ENCODE assay signal across 8 mouse cellular contexts in the genomic region with DNA sequence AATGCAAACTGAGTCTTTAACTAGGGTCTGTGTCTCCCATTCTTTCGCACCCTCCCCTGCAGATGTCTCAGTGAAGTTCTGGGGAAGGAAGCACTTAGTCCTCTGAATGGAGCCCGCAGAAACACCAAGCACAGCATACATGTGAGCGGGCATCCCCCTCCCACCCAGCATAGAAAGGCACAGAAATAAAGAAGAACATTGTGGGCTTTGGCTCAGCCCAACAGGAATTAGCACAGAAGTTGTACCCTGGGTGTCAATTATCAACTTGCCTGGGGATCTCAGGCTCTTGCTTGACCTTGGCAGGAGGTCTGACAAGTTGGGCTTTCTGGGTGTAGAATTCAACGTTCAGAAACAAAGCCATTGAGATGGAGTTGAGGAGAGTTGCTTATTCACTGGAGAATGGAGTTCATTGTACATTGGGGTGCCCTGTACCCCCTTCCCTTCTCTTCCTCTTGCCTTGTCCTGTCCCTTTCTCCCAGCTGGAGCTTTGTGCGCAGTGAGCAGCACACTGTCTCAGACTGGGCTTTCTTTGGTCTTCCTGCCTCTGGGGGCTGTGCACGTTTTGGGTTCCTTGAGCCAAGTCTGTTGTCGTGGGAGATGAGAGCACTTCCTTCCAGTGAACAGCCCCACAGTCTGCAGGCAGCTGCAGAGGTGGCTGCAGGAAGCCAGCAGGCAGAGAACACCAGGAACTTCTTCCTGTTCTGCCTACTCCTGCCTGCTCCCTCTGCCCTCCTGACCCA.
A peak's percentile ranks its signal among the peaks of the same experiment; 100 is the strongest.
DNase-seq lines count a peak whose midpoint lies in the region; ATAC-seq and TF ChIP-seq lines count a peak whose summit lies in the region.

No protein-coding gene starts in this region.

- intact Hi-C loops in gastrocnemius, adult 2 months (cut with DNase I), result no loop called here
- intact Hi-C loops in heart, postnatal 10 days (cut with DNase I), result loop anchor here (5.0 kb wide), 1 partner anchor 90 kb away; no protein-coding TSS in a partner anchor

- peak; percentile 38 for DNase-seq in gastrocnemius, adult 2 months
- no peak for DNase-seq in gastrocnemius, adult 8-10 months (ENCODE audit: low spot score in 2 of 2)
- peak; percentile 71 for DNase-seq in heart, postnatal 10 days
- DNase-seq in layer of hippocampus, adult 9-11 months, result peak; percentile 74
- DNase-seq in thymus, postnatal 25 days, result peak; percentile 61
- no peak for DNase-seq in Muller cell, postnatal 12 days (ENCODE audit: inconsistent ontology term)

- no peak overlapping the region for H3K9ac ChIP-seq in embryonic facial prominence, embryonic 13.5 days

- H3K9me3 ChIP-seq in embryonic facial prominence, embryonic 13.5 days, result 0 out of 2 replicates have a peak, but pooled peaks cover 4% of the 10 kb centered on the region
- H3K9me3 ChIP-seq in megakaryocyte, embryonic 14.5 days, result no peaks in the 10 kb centered on the region

- no peaks in the 10 kb centered on the region for H3K27me3 ChIP-seq in embryonic facial prominence, embryonic 13.5 days
- no peaks in the 10 kb centered on the region for H3K27me3 ChIP-seq in megakaryocyte, embryonic 14.5 days (replicated peaks)

- H3K27ac ChIP-seq in gastrocnemius, adult 2 months, result no peak overlapping the region
- H3K27ac ChIP-seq in embryonic facial prominence, embryonic 13.5 days, result peak overlapping the region; percentile 35

- TF ChIP-seq CTCF in gastrocnemius, adult 2 months (IDR thresholded peaks at IDR 0.05), result no peak

- ATAC-seq in embryonic facial prominence, embryonic 13.5 days (ENCODE audit: insufficient number of reproducible peaks, insufficient read depth, low FRiP score, low TSS enrichment, low read depth), result 0 out of 2 replicates have a peak, but pooled peaks have one; percentile 39

- 35% methylated on average over 7 of the region's 7 CpGs for WGBS in embryonic facial prominence, embryonic 13.5 days

- H3K4me2 ChIP-seq in embryonic facial prominence, embryonic 13.5 days, result no peak overlapping the region

- H3K36me3 ChIP-seq in embryonic facial prominence, embryonic 13.5 days, result no peaks in the 10 kb centered on the region
- no peaks in the 10 kb centered on the region for H3K36me3 ChIP-seq in megakaryocyte, embryonic 14.5 days (replicated peaks; ENCODE audit: low read length)

- H3K4me1 ChIP-seq in embryonic facial prominence, embryonic 13.5 days, result peaks cover 20% of the 10 kb centered on the region; the same call in 1 of the 2 replicates
- H3K4me1 ChIP-seq in megakaryocyte, embryonic 14.5 days, result peaks cover 5% of the 10 kb centered on the region

- no peak overlapping the region for H3K4me3 ChIP-seq in gastrocnemius, adult 2 months
- H3K4me3 ChIP-seq in embryonic facial prominence, embryonic 13.5 days, result no peak overlapping the region
- H3K4me3 ChIP-seq in megakaryocyte, embryonic 14.5 days (replicated peaks), result peak overlapping the region; percentile 8

Comparison
In these comparisons a context has a peak if more than half of its experiments do, and no peak if none do; other contexts are left out.
1. DNase-seq: peak in gastrocnemius, adult 2 months (single experiment), heart, postnatal 10 days (2 of 2), layer of hippocampus, adult 9-11 months (single experiment) and thymus, postnatal 25 days (single experiment); none in gastrocnemius, adult 8-10 months (0 of 2) and Muller cell, postnatal 12 days (single experiment).